Mouse (Mus musculus): Measurements from ENCODE around the gene Gm12169.
"Not testable (repeated sequence)": the region's sequence is repeated elsewhere in the genome, so short reads cannot be mapped to it uniquely, and the experiment has no call there.

Gene Gm12169

DNA sequence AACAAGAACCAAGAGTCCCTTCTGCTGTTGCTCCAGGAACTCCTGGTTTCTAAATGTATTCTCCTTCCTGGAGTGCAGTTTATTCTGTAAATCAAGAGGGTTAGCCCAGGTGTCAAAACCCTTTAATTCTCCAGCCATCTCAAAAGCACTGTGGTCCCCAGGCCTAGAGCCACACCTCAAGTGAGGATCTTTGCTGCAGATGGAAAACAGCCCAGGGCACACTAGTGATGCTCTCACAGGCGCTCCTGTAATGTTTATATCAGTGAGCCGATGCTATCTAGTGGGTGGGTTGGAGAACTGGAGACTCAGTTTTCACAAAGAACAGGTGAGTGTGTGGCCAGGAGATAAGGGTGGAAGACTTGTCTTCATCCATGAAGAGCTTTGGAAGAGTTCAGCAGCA, at the start of gene Gm12169:
Gene Gm12169 (plus strand): TSS at position 301 of the 400 bp plus-strand sequence.
- DNase-seq (ENCODE audit: extremely low read depth, insufficient read length, low spot score), result no peak

DNA sequence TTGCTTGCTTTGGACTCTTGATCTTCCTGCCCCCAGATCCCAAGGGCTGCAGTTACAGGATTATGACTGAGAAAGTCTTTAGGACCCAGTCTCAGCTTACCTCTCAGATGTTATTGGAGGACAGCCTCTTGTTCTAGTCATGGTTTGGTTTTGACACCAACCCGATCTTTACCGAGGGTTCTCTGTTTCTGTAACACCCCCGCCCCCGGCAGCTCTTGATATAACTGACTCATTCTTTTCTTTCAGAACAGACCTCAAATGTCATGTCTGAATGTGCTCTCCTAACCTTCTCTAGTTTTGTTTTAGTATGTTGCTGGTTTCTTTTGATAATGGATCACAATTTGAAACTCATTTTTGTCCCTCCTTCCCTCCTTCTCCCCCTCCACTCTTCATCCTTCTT, 49.8 kb upstream of the Gm12169 start:
- no peak for DNase-seq (ENCODE audit: extremely low read depth, insufficient read length, low spot score)

DNA sequence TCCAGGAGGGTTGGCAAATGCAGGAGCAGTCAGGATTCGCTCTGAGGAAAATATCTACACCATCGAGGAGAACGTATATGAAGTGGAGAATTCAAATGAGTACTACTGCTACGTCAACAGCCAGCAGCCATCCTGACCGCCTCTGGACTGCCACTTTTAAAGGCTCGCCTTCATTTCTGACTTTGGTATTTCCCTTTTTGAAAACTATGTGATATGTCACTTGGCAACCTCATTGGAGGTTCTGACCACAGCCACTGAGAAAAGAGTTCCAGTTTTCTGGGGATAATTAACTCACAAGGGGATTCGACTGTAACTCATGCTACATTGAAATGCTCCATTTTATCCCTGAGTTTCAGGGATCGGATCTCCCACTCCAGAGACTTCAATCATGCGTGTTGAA, 44.7 kb upstream of the Gm12169 start:
- DNase-seq (ENCODE audit: extremely low read depth, insufficient read length, low spot score), result no peak

DNA sequence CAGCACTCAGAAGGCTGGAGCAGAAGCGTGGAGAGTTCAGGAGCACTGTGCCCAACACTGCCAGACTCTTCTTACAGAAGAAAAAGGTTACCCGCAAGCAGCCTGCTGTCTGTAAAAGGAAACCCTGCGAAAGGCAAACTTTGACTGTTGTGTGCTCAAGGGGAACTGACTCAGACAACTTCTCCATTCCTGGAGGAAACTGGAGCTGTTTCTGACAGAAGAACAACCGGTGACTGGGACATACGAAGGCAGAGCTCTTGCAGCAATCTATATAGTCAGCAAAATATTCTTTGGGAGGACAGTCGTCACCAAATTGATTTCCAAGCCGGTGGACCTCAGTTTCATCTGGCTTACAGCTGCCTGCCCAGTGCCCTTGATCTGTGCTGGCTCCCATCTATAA, 43.5 kb upstream of the Gm12169 start:
- no peak for DNase-seq (ENCODE audit: extremely low read depth, insufficient read length, low spot score)

DNA sequence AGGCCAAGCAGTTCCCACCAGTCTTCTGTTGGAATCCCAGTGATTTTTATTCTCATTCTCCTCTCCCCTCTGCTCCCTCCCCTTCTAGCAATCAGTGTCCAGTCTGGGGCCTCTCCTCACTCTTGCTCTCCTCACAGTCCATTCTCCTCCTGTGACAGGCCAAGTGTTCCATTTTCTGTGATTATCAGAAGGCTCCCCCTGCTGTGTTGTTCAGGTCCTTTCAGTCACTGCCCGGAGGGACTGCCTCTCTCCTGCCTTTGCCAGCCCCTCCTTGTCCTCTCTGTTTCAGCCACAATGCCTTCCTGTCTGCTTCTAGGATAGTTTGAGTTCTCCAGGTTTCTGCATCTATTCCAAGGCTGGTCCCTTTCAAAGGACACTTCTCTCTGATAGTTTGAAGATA, 35.8 kb upstream of the Gm12169 start:
- DNase-seq (ENCODE audit: extremely low read depth, insufficient read length, low spot score), result no peak

DNA sequence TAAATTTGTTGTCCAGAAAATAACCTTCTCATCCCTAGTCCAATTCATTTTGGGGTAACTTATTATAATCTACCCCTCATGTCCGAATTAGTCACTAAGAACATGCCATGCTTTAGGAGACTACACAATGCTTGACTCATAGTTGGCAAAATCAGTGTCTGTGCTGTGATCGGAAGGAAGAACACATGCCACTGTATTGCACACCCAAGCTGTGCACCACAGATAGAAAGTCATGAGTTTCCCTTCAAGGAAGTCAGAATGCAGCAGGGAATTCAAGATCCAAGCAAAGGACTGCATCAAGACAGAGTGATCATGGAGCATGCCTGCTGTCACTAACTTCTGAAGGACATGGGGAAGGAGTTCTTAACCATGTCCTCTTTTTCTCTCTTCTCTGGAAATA, 35.4 kb upstream of the Gm12169 start:
- no peak for DNase-seq (ENCODE audit: extremely low read depth, insufficient read length, low spot score)

DNA sequence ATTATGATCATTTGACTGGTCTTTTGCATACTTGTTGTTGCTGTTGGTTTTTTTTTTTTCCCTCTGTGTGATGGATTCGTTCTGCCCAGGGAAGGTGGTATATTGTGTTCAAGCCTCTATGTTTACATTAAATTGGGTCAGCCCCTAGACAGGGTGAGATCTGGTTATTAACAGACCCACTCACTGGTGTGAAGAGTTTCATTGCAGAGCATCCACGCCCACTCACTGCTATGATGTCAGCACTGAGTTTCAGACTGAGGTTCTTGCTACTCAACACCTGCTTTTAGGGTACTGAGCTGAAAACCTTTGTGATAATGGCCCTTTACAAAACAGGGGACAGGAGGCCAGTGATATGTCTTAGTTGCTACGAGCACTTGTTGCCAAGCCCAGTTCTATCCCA, 16.9 kb upstream of the Gm12169 start:
- DNase-seq (ENCODE audit: extremely low read depth, insufficient read length, low spot score), result no peak

DNA sequence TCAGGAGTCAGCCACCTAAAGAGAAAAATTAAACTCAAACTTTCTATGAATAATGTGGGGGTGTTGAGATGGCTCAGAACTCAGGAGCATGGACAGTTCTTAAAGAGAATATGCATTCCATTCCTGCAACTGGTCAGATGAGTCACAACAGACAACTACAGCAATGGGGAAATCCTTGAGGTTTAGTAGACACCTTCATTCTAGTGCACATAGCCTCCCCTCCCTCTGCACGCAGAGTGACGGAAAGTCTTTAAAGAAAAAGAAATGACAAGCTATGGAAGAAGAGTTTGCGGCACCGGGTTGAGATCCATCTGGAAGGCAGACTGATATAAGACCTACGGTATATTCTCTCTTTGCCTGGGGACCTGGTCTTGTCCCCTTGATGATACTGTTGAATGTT, 14.1 kb upstream of the Gm12169 start:
- DNase-seq (ENCODE audit: extremely low read depth, insufficient read length, low spot score), result no peak

DNA sequence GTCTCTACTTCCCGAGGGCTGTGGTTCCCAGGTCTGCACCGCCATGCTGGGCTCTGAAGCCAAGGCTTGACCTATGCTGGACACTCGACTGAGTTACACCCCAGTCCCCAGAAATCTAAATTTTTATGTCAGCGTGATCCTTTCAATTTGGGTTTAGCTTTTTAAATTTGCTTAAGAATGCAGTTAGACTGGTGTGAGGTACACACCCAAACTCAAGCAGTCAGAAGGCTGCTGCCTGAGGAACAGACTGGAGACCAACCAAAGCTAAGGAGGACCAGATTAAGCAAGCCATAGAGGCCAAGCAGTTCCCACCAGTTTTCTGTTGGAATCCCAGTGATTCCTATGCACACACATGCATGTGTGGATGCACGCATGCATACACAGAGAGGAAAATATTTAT, 2.7 kb upstream of the Gm12169 start:
- DNase-seq (ENCODE audit: extremely low read depth, insufficient read length, low spot score), result not testable (repeated sequence)

DNA sequence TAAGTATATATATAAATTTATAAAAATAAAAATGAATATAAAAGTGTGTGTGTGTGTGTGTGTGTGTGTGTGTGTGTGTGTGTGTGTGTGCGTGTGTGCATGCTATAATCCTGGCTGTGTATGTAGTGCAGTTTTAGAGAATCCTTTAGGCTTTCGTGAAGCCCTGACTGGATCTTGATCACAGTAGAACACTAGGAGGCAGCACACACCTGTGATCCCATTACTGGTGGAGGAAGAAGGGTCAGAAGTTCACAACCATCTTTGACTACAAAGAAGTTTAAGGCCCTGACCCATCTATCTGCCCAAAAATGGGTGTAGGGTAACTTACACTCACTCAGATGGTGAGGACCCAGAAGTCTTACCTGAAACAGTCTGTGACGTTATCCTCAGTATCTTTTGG, 1.3 kb upstream of the Gm12169 start:
- DNase-seq (ENCODE audit: extremely low read depth, insufficient read length, low spot score), result no peak

DNA sequence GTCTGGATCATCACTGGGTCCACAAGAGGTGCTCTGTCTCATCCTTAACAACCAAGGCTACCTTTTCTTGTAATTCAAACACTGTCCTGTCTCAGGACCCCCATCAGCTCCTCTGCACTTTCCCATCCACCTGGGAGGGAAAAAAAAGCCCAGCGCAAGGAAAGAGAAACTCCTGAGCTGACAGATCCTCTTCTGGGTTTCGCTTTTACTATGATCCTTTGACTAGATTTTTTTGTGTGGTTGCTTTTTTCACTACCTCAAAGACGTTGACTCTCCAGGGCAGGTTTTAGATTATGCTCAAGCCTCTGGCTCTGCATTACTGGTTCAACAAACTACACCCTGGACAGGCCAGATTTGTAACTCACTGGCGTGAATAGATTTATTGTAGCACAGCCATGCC, 6.1 kb downstream of the Gm12169 start:
- DNase-seq (ENCODE audit: extremely low read depth, insufficient read length, low spot score), result no peak

DNA sequence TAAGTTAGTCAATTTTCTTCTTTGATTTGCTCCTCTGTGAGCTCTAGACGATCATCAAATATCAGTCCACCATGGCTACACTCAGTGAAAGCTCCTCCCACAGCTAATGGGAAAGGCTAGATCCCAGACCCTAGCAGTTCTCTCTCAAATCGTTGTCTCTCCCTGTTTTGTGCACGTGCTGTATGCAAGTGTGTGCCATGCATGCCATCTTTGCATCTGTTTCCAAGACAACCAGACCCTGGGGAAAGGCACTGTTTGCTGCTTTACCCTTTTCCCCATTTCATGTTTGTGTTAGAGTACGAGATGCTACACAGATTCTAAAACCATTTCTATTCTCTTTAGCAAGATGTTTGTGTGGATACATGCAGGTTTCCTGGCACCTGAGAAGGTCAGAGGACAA, 13.0 kb downstream of the Gm12169 start:
- no peak for DNase-seq (ENCODE audit: extremely low read depth, insufficient read length, low spot score)

DNA sequence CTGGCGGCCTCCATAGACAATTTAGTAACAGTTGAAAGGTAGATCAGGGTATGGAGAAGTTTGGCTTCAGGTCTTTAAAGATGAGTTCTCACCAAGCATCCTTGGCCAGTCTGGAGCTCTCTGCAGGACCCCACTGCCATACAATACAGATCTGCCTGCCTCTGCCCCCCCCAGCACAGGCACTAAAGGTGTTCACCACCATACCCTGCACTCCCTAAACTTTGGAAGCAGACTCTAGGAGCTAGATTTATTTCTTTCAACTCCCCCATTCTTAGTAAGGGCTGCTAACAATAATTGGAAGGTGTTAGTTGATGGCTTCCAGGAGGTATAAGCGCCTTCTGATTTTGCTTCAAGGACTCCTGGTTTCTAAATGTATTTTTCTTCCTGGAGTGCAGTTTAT, 19.5 kb downstream of the Gm12169 start:
- DNase-seq (ENCODE audit: extremely low read depth, insufficient read length, low spot score), result no peak

DNA sequence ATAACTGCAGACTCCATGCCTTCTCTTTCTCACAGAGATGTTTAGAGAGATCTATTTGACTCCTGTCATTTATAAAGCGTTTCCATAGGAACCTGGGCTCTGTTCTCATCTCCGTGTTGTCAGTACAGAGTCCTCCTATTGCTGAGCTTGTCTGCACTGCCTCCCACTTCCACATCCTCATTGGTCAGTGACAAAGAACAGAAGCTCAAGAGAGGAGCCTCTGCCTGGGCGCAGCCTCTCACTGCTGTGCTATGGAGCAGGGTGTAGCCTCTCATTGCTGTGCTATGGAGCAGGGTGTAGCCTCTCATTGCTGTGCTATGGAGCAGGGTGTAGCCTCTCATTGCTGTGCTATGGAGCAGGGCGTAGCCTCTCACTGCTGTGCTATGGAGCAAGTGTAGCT, 25.7 kb downstream of the Gm12169 start:
- no peak for DNase-seq (ENCODE audit: extremely low read depth, insufficient read length, low spot score)

DNA sequence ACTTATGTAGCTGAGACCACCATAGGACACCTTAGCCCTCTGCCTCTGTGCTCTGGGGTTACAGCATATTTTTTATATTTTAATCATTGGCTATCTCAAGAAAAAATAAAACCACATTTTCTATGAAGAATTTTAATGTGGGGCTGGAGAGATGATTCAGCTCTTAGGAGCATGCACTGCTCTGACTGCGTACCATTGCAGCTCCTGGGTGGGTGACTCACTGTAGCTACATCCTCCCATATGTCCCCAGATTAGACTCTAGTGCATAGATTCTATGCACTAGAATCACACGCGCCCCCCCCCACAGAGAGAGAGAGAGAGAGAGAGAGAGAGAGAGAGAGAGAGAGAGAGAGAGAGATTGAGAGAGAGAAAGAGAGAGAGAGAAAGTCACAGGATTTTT, 28.7 kb downstream of the Gm12169 start:
- no peak for DNase-seq (ENCODE audit: extremely low read depth, insufficient read length, low spot score)

DNA sequence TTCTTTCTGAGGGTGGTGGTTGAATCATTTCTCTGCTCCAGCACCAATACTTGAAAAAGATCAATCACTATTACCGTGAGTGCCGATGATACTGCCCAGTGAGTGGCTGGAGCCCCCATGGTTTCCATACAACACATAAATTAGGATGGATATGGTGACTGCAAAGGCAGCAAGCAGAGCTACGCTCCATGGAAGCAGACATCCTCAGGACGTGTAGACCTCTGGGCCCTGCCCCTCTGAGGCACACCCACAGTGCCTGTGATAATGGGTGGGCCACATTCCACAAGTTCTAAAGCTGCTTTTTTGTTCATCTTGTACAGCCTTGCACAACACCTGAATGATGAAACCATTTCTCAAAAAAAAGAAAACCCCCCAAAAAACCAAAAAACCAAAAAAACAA, 37.1 kb downstream of the Gm12169 start:
- DNase-seq (ENCODE audit: extremely low read depth, insufficient read length, low spot score), result no peak

DNA sequence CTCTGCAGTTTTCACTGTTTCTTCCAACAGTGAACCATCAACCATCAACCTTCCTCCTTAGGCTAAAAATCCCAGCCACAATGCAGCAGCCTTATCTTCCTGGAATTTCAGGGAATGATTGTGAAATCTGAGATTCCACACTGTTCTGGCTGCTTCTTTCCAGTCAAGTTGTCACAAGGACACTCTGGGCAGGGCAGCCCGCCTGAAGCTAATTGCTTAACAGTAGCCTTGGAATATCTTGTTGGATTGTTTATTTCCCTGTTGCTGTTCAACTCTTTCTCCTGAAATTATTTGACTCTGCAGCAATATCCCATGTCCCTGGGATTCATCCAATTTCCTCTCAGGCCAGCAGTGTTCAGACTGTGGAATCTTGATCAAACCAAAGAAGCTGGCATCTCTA, 40.7 kb downstream of the Gm12169 start:
- no peak for DNase-seq (ENCODE audit: extremely low read depth, insufficient read length, low spot score)

DNA sequence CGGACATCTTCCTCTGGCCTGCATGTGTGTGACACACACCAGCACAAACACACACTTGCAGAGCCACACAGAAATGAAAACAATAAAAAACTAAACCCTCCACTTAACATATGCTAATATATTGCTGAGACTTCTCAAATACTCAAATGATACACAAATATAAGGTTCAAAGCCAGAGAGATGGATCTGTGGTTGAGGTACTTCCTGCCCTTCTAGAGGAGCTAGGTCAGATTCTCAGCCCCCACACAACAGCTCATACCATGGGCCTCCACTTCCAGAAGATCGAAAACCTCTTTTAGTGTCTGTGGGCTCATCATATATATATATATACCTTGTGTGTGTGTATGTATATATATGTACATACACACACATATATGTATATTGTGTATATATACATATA, 42.0 kb downstream of the Gm12169 start:
- no peak for DNase-seq (ENCODE audit: extremely low read depth, insufficient read length, low spot score)

DNA sequence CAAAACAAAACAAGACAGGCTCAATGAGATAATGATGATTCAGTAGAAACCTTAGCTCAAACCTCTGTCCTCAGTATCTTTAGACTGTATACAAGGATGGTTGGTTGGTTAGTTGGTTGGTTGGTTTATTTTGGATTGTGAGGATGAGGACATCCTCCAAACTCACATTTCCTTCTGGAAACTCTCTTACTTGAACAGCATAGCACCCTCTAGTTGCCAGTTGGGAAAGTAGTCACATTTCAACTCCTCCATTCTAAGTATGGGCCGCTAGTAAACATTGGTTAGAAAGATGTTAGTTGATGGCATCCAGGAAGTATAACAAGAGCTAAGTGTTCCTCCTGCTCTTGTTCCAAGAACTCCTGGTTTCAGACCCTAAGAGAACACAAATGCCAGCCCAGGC, 45.1 kb downstream of the Gm12169 start:
- DNase-seq (ENCODE audit: extremely low read depth, insufficient read length, low spot score), result no peak

DNA sequence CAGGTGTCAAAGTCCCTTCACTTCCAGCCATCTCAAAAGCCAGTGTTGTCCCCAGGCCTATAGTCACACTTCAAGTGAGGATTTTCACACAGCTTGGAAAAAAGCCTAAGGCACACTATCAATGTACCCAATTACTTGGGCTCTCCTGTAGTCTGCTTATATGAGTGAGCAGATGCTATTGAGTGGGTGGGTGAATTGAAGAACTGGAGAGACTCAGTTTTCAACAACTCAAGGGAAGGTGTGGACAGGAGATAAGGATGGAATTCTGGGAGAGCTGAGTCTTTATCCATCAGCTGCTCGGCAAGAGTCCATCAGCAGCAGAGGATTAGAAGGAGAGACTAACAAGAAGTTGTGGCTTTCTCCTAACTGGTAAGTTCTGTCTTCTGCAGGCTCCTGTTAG, 47.3 kb downstream of the Gm12169 start, which contains the start of gene BC053393:
Gene BC053393 (plus strand): TSS at position 210 of the 400 bp plus-strand sequence.
- no peak for DNase-seq (ENCODE audit: extremely low read depth, insufficient read length, low spot score)

DNA sequence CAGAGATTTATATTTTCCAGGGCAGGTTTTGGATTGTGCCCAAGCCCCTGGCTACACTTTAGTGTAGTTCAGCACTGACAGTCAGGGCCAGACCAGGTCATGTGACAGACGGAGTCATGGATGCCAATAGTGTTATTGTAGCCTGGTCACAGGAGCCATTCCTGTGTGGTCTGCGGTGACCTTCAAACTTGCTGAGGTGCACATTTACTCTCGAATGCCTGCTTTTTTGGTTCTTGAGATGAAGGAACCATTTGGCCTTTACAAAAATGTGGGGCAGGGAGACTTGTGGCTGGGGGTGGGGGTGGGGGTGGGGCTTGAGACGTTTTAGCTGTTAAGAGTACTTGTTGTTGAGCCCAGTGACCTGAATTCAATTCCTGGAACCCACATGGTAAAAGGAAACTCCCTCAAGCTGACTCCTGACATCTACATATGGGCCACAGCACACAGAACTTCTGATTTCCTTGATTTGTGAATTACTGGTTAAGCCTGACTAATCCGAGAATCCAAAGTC, 54.8 kb downstream of the Gm12169 start:
- no peak for DNase-seq (ENCODE audit: extremely low read depth, insufficient read length, low spot score)

DNA sequence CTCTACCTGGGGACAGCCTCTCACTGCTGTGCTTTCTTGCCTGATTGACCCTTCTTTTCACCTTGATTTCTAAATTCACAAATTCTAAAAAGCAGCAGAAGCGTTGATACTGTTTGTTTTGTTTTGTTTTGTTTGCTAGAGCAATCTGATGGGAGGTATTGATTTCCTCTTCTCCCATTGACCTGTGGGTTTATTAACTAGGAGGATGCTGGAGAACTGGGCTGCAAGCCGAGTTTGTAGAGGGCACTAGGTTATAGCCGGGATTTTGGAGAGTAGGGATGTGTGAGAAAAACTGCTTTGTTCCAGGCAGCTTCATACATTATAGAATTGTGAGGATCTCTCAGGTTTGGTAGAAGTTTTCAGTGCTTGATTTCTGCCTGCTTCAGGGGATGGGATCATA, 56.4 kb downstream of the Gm12169 start:
- DNase-seq (ENCODE audit: extremely low read depth, insufficient read length, low spot score), result no peak

DNA sequence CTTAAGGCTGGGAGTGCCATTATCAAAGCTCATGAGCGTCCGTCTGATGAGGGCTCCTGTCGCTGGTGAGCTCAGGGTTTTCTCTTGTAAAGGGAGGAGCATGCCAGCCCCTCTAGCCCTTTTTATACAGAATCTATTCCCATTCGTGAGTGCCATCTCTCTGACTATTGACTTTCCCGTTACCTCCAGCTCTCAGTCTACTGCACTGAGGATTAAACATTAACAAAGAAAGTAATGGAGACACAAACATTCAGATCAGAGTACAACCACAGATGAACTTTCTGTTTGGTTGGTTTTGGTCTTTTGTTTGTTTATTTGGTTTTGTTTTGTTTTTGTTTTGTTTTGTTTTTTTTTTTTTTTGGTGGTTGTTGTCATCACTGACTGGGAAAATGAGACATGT, 58.7 kb downstream of the Gm12169 start:
- DNase-seq (ENCODE audit: extremely low read depth, insufficient read length, low spot score), result no peak

All from 3134 (cell line).